Mouse (Mus musculus): ENCODE measurements around the gene Egln1. TPM values are rescaled to one million over a fixed set of nuclear protein-coding genes. Genes with fewer than 3 reads are reported as not detected.

Egln1 gene
- polyA plus RNA-seq, 1 experiment from 2014 or later, result 17.8 TPM

GRCm38 (mm10) chr8:124930649-124931048, 18.5 kb downstream of the Egln1 start:
- Histone ChIP-seq H3K9ac (ENCODE audit: low read length) (no peak overlapping the region), H3K9me3 (replicated peaks; ENCODE audit: control insufficient read depth, low read length) (no peaks in the 10 kb centered on the region), H3K36me3 (ENCODE audit: control insufficient read depth, insufficient read depth) (0 out of 2 replicates have a peak, but pooled peaks cover 2% of the 10 kb centered on the region), H3K27me3 (ENCODE audit: control insufficient read depth, insufficient read depth, low read length) (no peaks in the 10 kb centered on the region), H3K4me3 (ENCODE audit: low read length) (no peak overlapping the region), H3K4me1 (ENCODE audit: control insufficient read depth, insufficient read depth, low read length) (peaks cover 67% of the 10 kb centered on the region), H3K27ac (ENCODE audit: low read length) (peak overlapping the region; percentile 83), H3K4me2 (ENCODE audit: low read depth, low read length) (peak overlapping the region; percentile 34; the same call in 1 of the 2 replicates)
- 86% methylated on average over 4 of the region's 4 CpGs for WGBS
- ATAC-seq (replicated peaks; ENCODE audit: extremely low read depth, insufficient read depth, low FRiP score), result no peak

DNA sequence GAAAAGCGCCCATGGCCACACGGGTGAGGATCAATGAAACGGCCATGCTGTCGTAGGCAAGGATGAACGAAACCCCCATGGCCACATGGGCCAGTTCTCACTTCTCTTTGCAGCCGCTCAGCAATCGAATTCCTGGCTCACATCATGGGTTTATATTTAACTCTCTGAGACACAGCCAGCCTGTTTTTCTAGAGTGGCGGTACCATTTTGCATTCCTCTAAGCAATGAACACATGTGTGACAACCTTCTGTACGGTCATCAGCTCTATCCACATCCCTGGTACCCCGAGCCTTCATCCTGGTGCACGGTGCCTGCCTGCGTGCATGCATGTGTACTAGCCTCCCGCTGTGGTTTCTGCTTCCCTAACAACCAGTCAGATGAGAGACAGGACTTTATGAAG, 19.0 kb downstream of the Egln1 start:
- Histone ChIP-seq H3K36me3 (ENCODE audit: control insufficient read depth, insufficient read depth) (0 out of 2 replicates have a peak, but pooled peaks cover 2% of the 10 kb centered on the region), H3K27me3 (ENCODE audit: control insufficient read depth, insufficient read depth, low read length) (no peaks in the 10 kb centered on the region), H3K9ac (ENCODE audit: low read length) (no peak overlapping the region; the same call in 1 of the 2 replicates), H3K4me3 (ENCODE audit: low read length) (no peak overlapping the region), H3K4me1 (ENCODE audit: control insufficient read depth, insufficient read depth, low read length) (peaks cover 68% of the 10 kb centered on the region), H3K9me3 (replicated peaks; ENCODE audit: control insufficient read depth, low read length) (no peaks in the 10 kb centered on the region), H3K4me2 (ENCODE audit: low read depth, low read length) (peak overlapping the region; percentile 34), H3K27ac (ENCODE audit: low read length) (peak overlapping the region; percentile 83)
- ATAC-seq (replicated peaks; ENCODE audit: extremely low read depth, insufficient read depth, low FRiP score), result peak; percentile 37; the same call in 1 of the 2 replicates
- WGBS, result 59% methylated on average over 13 of the region's 13 CpGs

- 0 out of 2 replicates have a peak overlapping the region, but pooled peaks have one; percentile 38 for H3K9ac ChIP-seq (ENCODE audit: low read length)
- no peak for ATAC-seq (replicated peaks; ENCODE audit: extremely low read depth, insufficient read depth, low FRiP score)
- H3K4me2 ChIP-seq (ENCODE audit: low read depth, low read length), result no peak overlapping the region
- H3K36me3 ChIP-seq (ENCODE audit: control insufficient read depth, insufficient read depth), result 0 out of 2 replicates have a peak, but pooled peaks cover 2% of the 10 kb centered on the region
- no peak overlapping the region for H3K27ac ChIP-seq (ENCODE audit: low read length)
- H3K4me3 ChIP-seq (ENCODE audit: low read length), result no peak overlapping the region
- WGBS, result 67% methylated on average over 11 of the region's 11 CpGs
- no peaks in the 10 kb centered on the region for H3K9me3 ChIP-seq (replicated peaks; ENCODE audit: control insufficient read depth, low read length)
- no peaks in the 10 kb centered on the region for H3K27me3 ChIP-seq (ENCODE audit: control insufficient read depth, insufficient read depth, low read length)
- H3K4me1 ChIP-seq (ENCODE audit: control insufficient read depth, insufficient read depth, low read length), result peaks cover 62% of the 10 kb centered on the region
Observed at GRCm38 (mm10) chr8:124929006-124929405, 20.1 kb downstream of the Egln1 start.

- Histone ChIP-seq H3K4me2 (ENCODE audit: low read depth, low read length) (no peak overlapping the region; the same call in 1 of the 2 replicates), H3K27me3 (ENCODE audit: control insufficient read depth, insufficient read depth, low read length) (no peaks in the 10 kb centered on the region), H3K36me3 (ENCODE audit: control insufficient read depth, insufficient read depth) (0 out of 2 replicates have a peak, but pooled peaks cover under 1% of the 10 kb centered on the region), H3K9me3 (replicated peaks; ENCODE audit: control insufficient read depth, low read length) (no peaks in the 10 kb centered on the region), H3K4me1 (ENCODE audit: control insufficient read depth, insufficient read depth, low read length) (peaks cover 77% of the 10 kb centered on the region), H3K4me3 (ENCODE audit: low read length) (no peak overlapping the region), H3K27ac (ENCODE audit: low read length) (peak overlapping the region; percentile 83), H3K9ac (ENCODE audit: low read length) (peak overlapping the region; percentile 45)
- WGBS, result 18% methylated on average over 10 of the region's 10 CpGs
- peak; percentile 63 for ATAC-seq (replicated peaks; ENCODE audit: extremely low read depth, insufficient read depth, low FRiP score)
Observed at GRCm38 (mm10) chr8:124926351-124926771, 22.8 kb downstream of the Egln1 start.

- Histone ChIP-seq H3K9me3 (replicated peaks; ENCODE audit: control insufficient read depth, low read length) (no peaks in the 10 kb centered on the region), H3K4me3 (ENCODE audit: low read length) (no peak overlapping the region), H3K4me2 (ENCODE audit: low read depth, low read length) (no peak overlapping the region; the same call in 1 of the 2 replicates), H3K4me1 (ENCODE audit: control insufficient read depth, insufficient read depth, low read length) (peaks cover 81% of the 10 kb centered on the region), H3K9ac (ENCODE audit: low read length) (peak overlapping the region; percentile 45), H3K27me3 (ENCODE audit: control insufficient read depth, insufficient read depth, low read length) (no peaks in the 10 kb centered on the region), H3K36me3 (ENCODE audit: control insufficient read depth, insufficient read depth) (no peaks in the 10 kb centered on the region), H3K27ac (ENCODE audit: low read length) (peak overlapping the region; percentile 83)
- 28% methylated on average over 14 of the region's 14 CpGs for WGBS
- 0 out of 2 replicates have a peak, but pooled peaks have one; percentile 7 for ATAC-seq (replicated peaks; ENCODE audit: extremely low read depth, insufficient read depth, low FRiP score)
Observed at GRCm38 (mm10) chr8:124925544-124926266, 23.4 kb downstream of the Egln1 start.

DNA sequence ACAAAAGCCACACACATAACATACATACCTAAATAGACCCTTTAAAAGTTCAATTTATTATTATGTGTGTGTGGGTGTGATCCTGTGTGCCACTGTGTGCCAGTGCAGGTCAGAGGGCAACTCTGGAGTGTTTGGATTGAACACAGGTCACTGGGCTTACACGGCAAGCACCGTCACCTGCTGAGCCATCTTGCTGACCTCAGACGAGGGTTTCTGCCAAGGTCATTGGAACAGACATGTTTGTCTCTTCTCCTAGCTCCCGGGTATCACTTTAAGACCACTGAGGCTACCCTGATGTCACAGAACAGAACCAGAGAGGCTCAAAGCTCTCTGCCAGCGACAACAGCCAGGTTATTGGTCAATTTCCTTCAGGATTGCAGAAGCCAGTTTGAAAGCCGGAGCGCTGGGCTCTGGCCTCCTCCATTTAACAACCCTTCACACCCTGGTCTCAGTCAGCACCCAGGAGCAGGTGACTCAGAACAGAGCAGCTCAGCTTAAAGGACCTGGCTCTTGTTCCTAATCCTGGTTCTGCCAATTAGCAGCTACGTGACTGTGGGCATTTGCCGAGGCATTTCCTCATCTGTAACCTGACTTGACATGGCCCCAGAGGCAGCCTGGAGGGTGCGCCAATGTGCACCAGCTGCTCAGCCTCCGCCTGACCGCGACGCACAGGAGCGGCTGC, 25.0 kb downstream of the Egln1 start:
- H3K4me3 ChIP-seq (ENCODE audit: low read length), result no peak overlapping the region
- peaks cover 71% of the 10 kb centered on the region for H3K4me1 ChIP-seq (ENCODE audit: control insufficient read depth, insufficient read depth, low read length)
- no peak overlapping the region for H3K4me2 ChIP-seq (ENCODE audit: low read depth, low read length)
- WGBS, result 79% methylated on average over 15 of the region's 15 CpGs
- H3K9me3 ChIP-seq (replicated peaks; ENCODE audit: control insufficient read depth, low read length), result no peaks in the 10 kb centered on the region
- no peaks in the 10 kb centered on the region for H3K27me3 ChIP-seq (ENCODE audit: control insufficient read depth, insufficient read depth, low read length)
- H3K9ac ChIP-seq (ENCODE audit: low read length), result no peak overlapping the region
- no peak overlapping the region for H3K27ac ChIP-seq (ENCODE audit: low read length)
- no peak for ATAC-seq (replicated peaks; ENCODE audit: extremely low read depth, insufficient read depth, low FRiP score)
- H3K36me3 ChIP-seq (ENCODE audit: control insufficient read depth, insufficient read depth), result no peaks in the 10 kb centered on the region

DNA sequence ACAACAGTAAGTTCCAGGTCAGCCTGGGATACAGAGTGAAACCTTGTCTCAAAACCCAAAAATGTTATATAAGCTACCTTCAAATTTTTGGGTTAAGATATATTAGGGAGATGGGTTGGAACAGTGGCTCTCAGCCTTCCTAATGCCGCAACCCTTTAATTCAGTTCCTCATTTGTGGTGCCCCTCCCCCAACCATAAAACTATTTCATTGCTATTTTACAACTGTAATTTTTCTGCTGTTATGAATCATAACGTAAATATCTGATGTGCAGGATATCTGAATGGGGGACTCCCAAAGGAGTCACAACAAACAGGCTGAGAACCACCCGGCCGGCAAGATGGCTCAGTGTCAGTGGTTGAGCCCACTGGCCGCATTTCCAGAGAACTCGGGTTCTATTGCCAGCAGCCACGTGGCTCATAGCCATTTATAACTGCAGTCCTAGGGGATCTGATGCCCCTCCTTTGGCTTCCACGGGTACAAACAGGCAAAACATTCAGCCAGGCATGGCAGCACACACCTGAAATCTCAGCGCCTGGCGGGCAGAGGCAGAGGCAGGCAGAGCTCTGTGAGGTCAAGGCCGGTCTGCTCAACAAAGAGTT, 26.5 kb downstream of the Egln1 start:
- H3K4me2 ChIP-seq (ENCODE audit: low read depth, low read length), result peak overlapping the region; percentile 43; the same call in 1 of the 2 replicates
- no peak for ATAC-seq (replicated peaks; ENCODE audit: extremely low read depth, insufficient read depth, low FRiP score)
- H3K27me3 ChIP-seq (ENCODE audit: control insufficient read depth, insufficient read depth, low read length), result no peaks in the 10 kb centered on the region
- H3K9me3 ChIP-seq (replicated peaks; ENCODE audit: control insufficient read depth, low read length), result no peaks in the 10 kb centered on the region
- WGBS, result 61% methylated on average over 11 of the region's 11 CpGs
- H3K4me3 ChIP-seq (ENCODE audit: low read length), result no peak overlapping the region
- peak overlapping the region; percentile 76; the same call in 1 of the 2 replicates for H3K27ac ChIP-seq (ENCODE audit: low read length)
- H3K36me3 ChIP-seq (ENCODE audit: control insufficient read depth, insufficient read depth), result no peaks in the 10 kb centered on the region
- H3K9ac ChIP-seq (ENCODE audit: low read length), result no peak overlapping the region
- peaks cover 73% of the 10 kb centered on the region for H3K4me1 ChIP-seq (ENCODE audit: control insufficient read depth, insufficient read depth, low read length)

- Histone ChIP-seq H3K27me3 (ENCODE audit: control insufficient read depth, insufficient read depth, low read length) (no peaks in the 10 kb centered on the region), H3K9ac (ENCODE audit: low read length) (peak overlapping the region; percentile 57), H3K27ac (ENCODE audit: low read length) (peak overlapping the region; percentile 76), H3K4me2 (ENCODE audit: low read depth, low read length) (peak overlapping the region; percentile 43), H3K36me3 (ENCODE audit: control insufficient read depth, insufficient read depth) (no peaks in the 10 kb centered on the region), H3K4me3 (ENCODE audit: low read length) (no peak overlapping the region), H3K4me1 (ENCODE audit: control insufficient read depth, insufficient read depth, low read length) (peaks cover 70% of the 10 kb centered on the region), H3K9me3 (replicated peaks; ENCODE audit: control insufficient read depth, low read length) (no peaks in the 10 kb centered on the region)
- WGBS, result 44% methylated on average over 18 of the region's 18 CpGs
- ATAC-seq (replicated peaks; ENCODE audit: extremely low read depth, insufficient read depth, low FRiP score), result peak; percentile 12; the same call in 1 of the 2 replicates
Observed at GRCm38 (mm10) chr8:124921369-124922279, 27.5 kb downstream of the Egln1 start.

Data from heart, embryonic 16.5 days (tissue).